9 mouse cellular contexts compared by ENCODE assay signal in genomic region chr16:33942341-33942740, GRCm38 (mm10). TPM values are rescaled to one million over a fixed set of nuclear protein-coding genes. Genes with fewer than 3 reads are reported as not detected.
DNase-seq lines count a peak whose midpoint lies in the region; ATAC-seq lines count a peak whose summit lies in the region.
"Had no signal": no experiment of that assay in that cellular context is flagged by ENCODE, and none has a peak within 500 bp of the region (broad histone marks: within the 10 kb centered on the region; RNA-seq: fewer than 3 reads in every experiment).

No protein-coding gene starts in this region.

- no peak overlapping the region; the same call in 1 of the 2 replicates for H3K9ac ChIP-seq in hindbrain, embryonic 11.5 days (ENCODE audit: low read depth, low read length)
- H3K9ac ChIP-seq in hindbrain, embryonic 13.5 days, result no peak overlapping the region
- H3K9ac ChIP-seq in heart, embryonic 15.5 days, result no peak overlapping the region
- H3K9ac ChIP-seq in limb, embryonic 11.5 days (ENCODE audit: low read length), result no peak overlapping the region

- H3K4me3 ChIP-seq in hindbrain, embryonic 11.5 days (ENCODE audit: low read depth, low read length), result no peak overlapping the region
- no peak overlapping the region for H3K4me3 ChIP-seq in hindbrain, embryonic 13.5 days
- H3K4me3 ChIP-seq in heart, embryonic 15.5 days, result no peak overlapping the region
- no peak overlapping the region for H3K4me3 ChIP-seq in limb, embryonic 11.5 days (ENCODE audit: low read depth, low read length)
- H3K4me3 ChIP-seq: myocyte had no signal

- no peak overlapping the region for H3K27ac ChIP-seq in hindbrain, embryonic 11.5 days (ENCODE audit: low read depth, low read length)
- no peak overlapping the region for H3K27ac ChIP-seq in hindbrain, embryonic 13.5 days
- peak overlapping the region; percentile 91 for H3K27ac ChIP-seq in heart, embryonic 15.5 days
- peak overlapping the region; percentile 47 for H3K27ac ChIP-seq in limb, embryonic 11.5 days (replicated peaks; ENCODE audit: low read depth, low read length)

- no peaks in the 10 kb centered on the region for H3K4me1 ChIP-seq in hindbrain, embryonic 11.5 days (replicated peaks; ENCODE audit: control insufficient read depth, insufficient read depth, low read length)
- peaks cover 51% of the 10 kb centered on the region for H3K4me1 ChIP-seq in hindbrain, embryonic 13.5 days (replicated peaks)
- peaks cover 88% of the 10 kb centered on the region for H3K4me1 ChIP-seq in heart, embryonic 15.5 days (replicated peaks)
- H3K4me1 ChIP-seq in limb, embryonic 11.5 days (ENCODE audit: control insufficient read depth, insufficient read depth, low read length), result peaks cover 61% of the 10 kb centered on the region

- no peaks in the 10 kb centered on the region for H3K9me3 ChIP-seq in hindbrain, embryonic 11.5 days (ENCODE audit: control insufficient read depth, low read length)
- no peaks in the 10 kb centered on the region for H3K9me3 ChIP-seq in hindbrain, embryonic 13.5 days
- no peaks in the 10 kb centered on the region for H3K9me3 ChIP-seq in heart, embryonic 15.5 days (replicated peaks)
- no peaks in the 10 kb centered on the region for H3K9me3 ChIP-seq in limb, embryonic 11.5 days (ENCODE audit: control insufficient read depth, low read length)

- peak; percentile 46 for DNase-seq in hindbrain, embryonic 11.5 days (ENCODE audit: low spot score)
- DNase-seq in embryo, embryonic 10.5 days (ENCODE audit: low spot score), result peak; percentile 48
- DNase-seq in limb, embryonic 11.5 days (ENCODE audit: low spot score), result peak; percentile 64
- DNase-seq in thymus, postnatal 14 days, result no peak
- no peak for DNase-seq in layer of hippocampus, adult 8-10 months (ENCODE audit: low spot score in 2 of 2)

- no peaks in the 10 kb centered on the region for H3K36me3 ChIP-seq in hindbrain, embryonic 11.5 days (ENCODE audit: control insufficient read depth, insufficient read depth, low read length)
- no peaks in the 10 kb centered on the region for H3K36me3 ChIP-seq in hindbrain, embryonic 13.5 days
- no peaks in the 10 kb centered on the region; the same call in 1 of the 2 replicates for H3K36me3 ChIP-seq in heart, embryonic 15.5 days
- no peaks in the 10 kb centered on the region for H3K36me3 ChIP-seq in limb, embryonic 11.5 days (ENCODE audit: control insufficient read depth, insufficient read depth, low read length)

- ATAC-seq in hindbrain, embryonic 11.5 days (ENCODE audit: low FRiP score), result no peak
- no peak for ATAC-seq in hindbrain, embryonic 13.5 days (ENCODE audit: low FRiP score)
- no peak for ATAC-seq in heart, embryonic 15.5 days (replicated peaks; ENCODE audit: insufficient number of reproducible peaks, insufficient read depth, low FRiP score, low read depth)
- ATAC-seq in limb, embryonic 11.5 days (ENCODE audit: insufficient number of reproducible peaks, low FRiP score, low TSS enrichment, low read depth), result peak; percentile 42; the same call in 1 of the 2 replicates
- no peak for ATAC-seq in erythroblast, adult 5-6 weeks (replicated peaks; ENCODE audit: low FRiP score, poor library complexity, severe bottlenecking)

- no peak overlapping the region for H3K4me2 ChIP-seq in hindbrain, embryonic 11.5 days (replicated peaks; ENCODE audit: low read depth, low read length)
- H3K4me2 ChIP-seq in hindbrain, embryonic 13.5 days, result no peak overlapping the region
- no peak overlapping the region for H3K4me2 ChIP-seq in heart, embryonic 15.5 days
- no peak overlapping the region for H3K4me2 ChIP-seq in limb, embryonic 11.5 days (ENCODE audit: low read depth, severe bottlenecking)

- 63% methylated on average over 11 of the region's 11 CpGs for WGBS in hindbrain, embryonic 11.5 days
- 64% methylated on average over 11 of the region's 11 CpGs for WGBS in hindbrain, embryonic 13.5 days
- WGBS in heart, embryonic 15.5 days, result 47% methylated on average over 11 of the region's 11 CpGs
- 53% methylated on average over 11 of the region's 11 CpGs for WGBS in limb, embryonic 11.5 days

- no peaks in the 10 kb centered on the region for H3K27me3 ChIP-seq in hindbrain, embryonic 11.5 days (ENCODE audit: control insufficient read depth, insufficient read depth, low read length)
- no peaks in the 10 kb centered on the region for H3K27me3 ChIP-seq in hindbrain, embryonic 13.5 days
- no peaks in the 10 kb centered on the region for H3K27me3 ChIP-seq in heart, embryonic 15.5 days
- no peaks in the 10 kb centered on the region for H3K27me3 ChIP-seq in limb, embryonic 11.5 days (ENCODE audit: control insufficient read depth, insufficient read depth, low read length)

RNA-seq across cellular contexts. Expression of gene Umps, which starts 24.5 kb away (rescaled TPM):
- polyA plus RNA-seq in hindbrain, embryonic 11.5 days (2014; fragmentation: Nextera tagmentation; extraction: Ambion mirVana), result 55.5 and 62.6 TPM in 2 replicates
- 22.0 and 24.1 TPM in 2 replicates for polyA plus RNA-seq in hindbrain, embryonic 13.5 days (2015; fragmentation: Nextera tagmentation; extraction: Ambion mirVana)
- 23.9 and 30.7 TPM in 2 replicates for polyA plus RNA-seq in heart, embryonic 15.5 days (2015; fragmentation: Nextera tagmentation; extraction: Ambion mirVana)
- 96.4 and 99.1 TPM in 2 replicates for polyA plus RNA-seq in limb, embryonic 11.5 days (2014; fragmentation: Nextera tagmentation; extraction: Ambion mirVana)
- 7.5 and 14.2 TPM in 2 replicates for total RNA-seq in erythroblast, adult 5-6 weeks (2015; ENCODE audit: low replicate concordance)
- total RNA-seq in erythroblast, adult 5-6 weeks (2017; ENCODE audit: low replicate concordance), result 11.4 and 13.4 TPM in 2 replicates
- 10 to 100 TPM; 14.6 to 20.2 (median 17.3) TPM for total RNA-seq in layer of hippocampus, adult 8-10 months (2022)

Comparison
In these comparisons a context has a peak if more than half of its experiments do, and no peak if none do; other contexts are left out.
1. DNase-seq: peak in hindbrain, embryonic 11.5 days (single experiment), embryo, embryonic 10.5 days (single experiment) and limb, embryonic 11.5 days (single experiment); none in thymus, postnatal 14 days (single experiment) and layer of hippocampus, adult 8-10 months (0 of 2).
2. H3K27ac ChIP-seq: peak in heart, embryonic 15.5 days (single experiment) and limb, embryonic 11.5 days (single experiment); none in hindbrain, embryonic 11.5 days (single experiment) and hindbrain, embryonic 13.5 days (single experiment).